Mouse (Mus musculus): Measurements from ENCODE around the gene Prss22. TPM values are rescaled to one million over a fixed set of nuclear protein-coding genes. Genes with fewer than 3 reads are reported as not detected.
A peak's percentile ranks its signal among the peaks of the same experiment; 100 is the strongest.

Prss22 gene
- polyA plus RNA-seq, 1 experiment = 0.95 TPM

- Histone ChIP-seq H3K79me3 (ENCODE audit: low read depth) (no peaks in the 10 kb centered on the region), H3K36me3 (ENCODE audit: control insufficient read depth, insufficient read depth) (no peaks in the 10 kb centered on the region), H3K79me2 (ENCODE audit: control insufficient read depth, insufficient read depth) (no peaks in the 10 kb centered on the region), H3K27me3 (ENCODE audit: control insufficient read depth, insufficient read depth, insufficient read length) (no peaks in the 10 kb centered on the region), H3K4me3 (ENCODE audit: insufficient read depth, poor library complexity, severe bottlenecking) (no peak overlapping the region), H3ac (ENCODE audit: control insufficient read depth, insufficient read length, low read depth) (no peak overlapping the region)
- no peak for TF ChIP-seq MAX (IDR thresholded peaks at IDR 0.05)
- TF ChIP-seq USF1 (IDR thresholded peaks at IDR 0.05; ENCODE audit: low read depth) = no peak
- no peak for TF ChIP-seq CTCF (IDR thresholded peaks at IDR 0.05; ENCODE audit: control insufficient read depth, insufficient read depth, insufficient read length)
- TF ChIP-seq CEBPB (IDR thresholded peaks at IDR 0.05; ENCODE audit: low read depth) = no peak
Observed at GRCm38 (mm10) chr17:24036954-24037353, 39.1 kb upstream of the Prss22 start.

GRCm38 (mm10) chr17:24035087-24035486 is 37.2 kb upstream of the Prss22 start:
- TF ChIP-seq MYOD1 (IDR thresholded peaks at IDR 0.05; ENCODE audit: control insufficient read depth, insufficient read length, low read depth) (peak; percentile 78), MYOG (IDR thresholded peaks at IDR 0.05; ENCODE audit: control insufficient read depth, extremely low read depth, insufficient read length) (no peak), MAX (IDR thresholded peaks at IDR 0.05) (no peak), CEBPB (IDR thresholded peaks at IDR 0.05; ENCODE audit: low read depth) (peak; percentile 67)
- Histone ChIP-seq H3K27me3 (ENCODE audit: control insufficient read depth, insufficient read depth, insufficient read length) (no peaks in the 10 kb centered on the region), H3K79me2 (ENCODE audit: control insufficient read depth, insufficient read depth) (no peaks in the 10 kb centered on the region), H3K79me3 (ENCODE audit: low read depth) (no peaks in the 10 kb centered on the region), H3ac (ENCODE audit: control insufficient read depth, insufficient read length, low read depth) (no peak overlapping the region), H3K4me3 (ENCODE audit: insufficient read depth, poor library complexity, severe bottlenecking) (no peak overlapping the region), H3K36me3 (ENCODE audit: control insufficient read depth, insufficient read depth) (no peaks in the 10 kb centered on the region)

DNA sequence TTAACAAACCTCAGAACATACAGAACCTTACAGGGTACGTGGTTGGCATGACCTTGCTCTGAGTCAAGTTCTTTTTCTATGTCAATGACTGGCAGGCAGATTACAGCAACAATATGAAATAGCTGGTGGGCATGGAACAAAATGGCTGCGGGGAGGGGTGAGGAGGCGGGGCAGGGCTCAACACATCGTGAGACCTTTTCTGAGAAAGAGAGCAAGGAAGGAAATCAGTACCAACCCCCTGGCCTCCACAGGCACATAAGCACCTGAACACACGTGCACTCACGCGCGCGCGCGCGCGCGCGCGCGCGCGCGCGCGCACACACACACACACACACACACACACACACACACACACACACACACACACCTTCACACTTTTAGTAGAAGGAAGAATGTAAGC is 32.7 kb upstream of the Prss22 start:
- no peak overlapping the region for H3K4me3 ChIP-seq (ENCODE audit: insufficient read depth, poor library complexity, severe bottlenecking)
- no peaks in the 10 kb centered on the region for H3K79me3 ChIP-seq (ENCODE audit: low read depth)
- H3ac ChIP-seq (ENCODE audit: control insufficient read depth, insufficient read length, low read depth) = no peak overlapping the region
- TF ChIP-seq MYOG (IDR thresholded peaks at IDR 0.05; ENCODE audit: control insufficient read depth, extremely low read depth, insufficient read length) (no peak), MYOD1 (IDR thresholded peaks at IDR 0.05; ENCODE audit: control insufficient read depth, insufficient read length, low read depth) (no peak), MAX (IDR thresholded peaks at IDR 0.05) (no peak), CEBPB (IDR thresholded peaks at IDR 0.05; ENCODE audit: low read depth) (no peak), CTCF (IDR thresholded peaks at IDR 0.05; ENCODE audit: control insufficient read depth, insufficient read depth, insufficient read length) (no peak), USF1 (IDR thresholded peaks at IDR 0.05; ENCODE audit: low read depth) (no peak), FOSL1 (IDR thresholded peaks at IDR 0.05; ENCODE audit: insufficient read depth, low read length, poor library complexity, severe bottlenecking) (no peak)
- H3K36me3 ChIP-seq (ENCODE audit: control insufficient read depth, insufficient read depth) = no peaks in the 10 kb centered on the region
- no peaks in the 10 kb centered on the region for H3K79me2 ChIP-seq (ENCODE audit: control insufficient read depth, insufficient read depth)
- H3K27me3 ChIP-seq (ENCODE audit: control insufficient read depth, insufficient read depth, insufficient read length) = no peaks in the 10 kb centered on the region

- H3K4me3 ChIP-seq (ENCODE audit: insufficient read depth, poor library complexity, severe bottlenecking) = no peak overlapping the region
- no peaks in the 10 kb centered on the region for H3K79me2 ChIP-seq (ENCODE audit: control insufficient read depth, insufficient read depth)
- no peaks in the 10 kb centered on the region for H3K36me3 ChIP-seq (ENCODE audit: control insufficient read depth, insufficient read depth)
- H3K27me3 ChIP-seq (ENCODE audit: control insufficient read depth, insufficient read depth, insufficient read length) = no peaks in the 10 kb centered on the region
- TF ChIP-seq FOSL1 (IDR thresholded peaks at IDR 0.05; ENCODE audit: insufficient read depth, low read length, poor library complexity, severe bottlenecking) (no peak), USF1 (IDR thresholded peaks at IDR 0.05; ENCODE audit: low read depth) (no peak), MAX (IDR thresholded peaks at IDR 0.05) (no peak), MYOG (IDR thresholded peaks at IDR 0.05; ENCODE audit: control insufficient read depth, extremely low read depth, insufficient read length) (no peak), CTCF (IDR thresholded peaks at IDR 0.05; ENCODE audit: control insufficient read depth, insufficient read depth, insufficient read length) (no peak)
- H3ac ChIP-seq (ENCODE audit: control insufficient read depth, insufficient read length, low read depth) = no peak overlapping the region
- no peaks in the 10 kb centered on the region for H3K79me3 ChIP-seq (ENCODE audit: low read depth)
Observed at GRCm38 (mm10) chr17:24029477-24029876, 31.6 kb upstream of the Prss22 start.

- no peaks in the 10 kb centered on the region for H3K27me3 ChIP-seq (ENCODE audit: control insufficient read depth, insufficient read depth, insufficient read length)
- H3K79me2 ChIP-seq (ENCODE audit: control insufficient read depth, insufficient read depth) = no peaks in the 10 kb centered on the region
- H3K79me3 ChIP-seq (ENCODE audit: low read depth) = no peaks in the 10 kb centered on the region
- H3K36me3 ChIP-seq (ENCODE audit: control insufficient read depth, insufficient read depth) = no peaks in the 10 kb centered on the region
- no peak overlapping the region for H3K4me3 ChIP-seq (ENCODE audit: insufficient read depth, poor library complexity, severe bottlenecking)
- TF ChIP-seq CEBPB (IDR thresholded peaks at IDR 0.05; ENCODE audit: low read depth) = no peak
- no peak for TF ChIP-seq MYOD1 (IDR thresholded peaks at IDR 0.05; ENCODE audit: control insufficient read depth, insufficient read length, low read depth)
- no peak for TF ChIP-seq MYOG (IDR thresholded peaks at IDR 0.05; ENCODE audit: control insufficient read depth, extremely low read depth, insufficient read length)
- TF ChIP-seq FOSL1 (IDR thresholded peaks at IDR 0.05; ENCODE audit: insufficient read depth, low read length, poor library complexity, severe bottlenecking) = no peak
- TF ChIP-seq CTCF (IDR thresholded peaks at IDR 0.05; ENCODE audit: control insufficient read depth, insufficient read depth, insufficient read length) = no peak
- no peak for TF ChIP-seq USF1 (IDR thresholded peaks at IDR 0.05; ENCODE audit: low read depth)
- TF ChIP-seq MAX (IDR thresholded peaks at IDR 0.05) = no peak
- H3ac ChIP-seq (ENCODE audit: control insufficient read depth, insufficient read length, low read depth) = no peak overlapping the region
Observed at GRCm38 (mm10) chr17:24021375-24022199, 23.7 kb upstream of the Prss22 start.

GRCm38 (mm10) chr17:24020696-24021095 is 22.8 kb upstream of the Prss22 start:
- H3K36me3 ChIP-seq (ENCODE audit: control insufficient read depth, insufficient read depth) = no peaks in the 10 kb centered on the region
- H3K27me3 ChIP-seq (ENCODE audit: control insufficient read depth, insufficient read depth, insufficient read length) = no peaks in the 10 kb centered on the region
- no peak overlapping the region for H3K4me3 ChIP-seq (ENCODE audit: insufficient read depth, poor library complexity, severe bottlenecking)
- no peaks in the 10 kb centered on the region for H3K79me3 ChIP-seq (ENCODE audit: low read depth)
- H3ac ChIP-seq (ENCODE audit: control insufficient read depth, insufficient read length, low read depth) = no peak overlapping the region
- TF ChIP-seq FOSL1 (IDR thresholded peaks at IDR 0.05; ENCODE audit: insufficient read depth, low read length, poor library complexity, severe bottlenecking) (no peak), CEBPB (IDR thresholded peaks at IDR 0.05; ENCODE audit: low read depth) (no peak), MYOD1 (IDR thresholded peaks at IDR 0.05; ENCODE audit: control insufficient read depth, insufficient read length, low read depth) (no peak), CTCF (IDR thresholded peaks at IDR 0.05; ENCODE audit: control insufficient read depth, insufficient read depth, insufficient read length) (no peak), MAX (IDR thresholded peaks at IDR 0.05) (no peak), MYOG (IDR thresholded peaks at IDR 0.05; ENCODE audit: control insufficient read depth, extremely low read depth, insufficient read length) (no peak)
- no peaks in the 10 kb centered on the region for H3K79me2 ChIP-seq (ENCODE audit: control insufficient read depth, insufficient read depth)
